Mouse (Mus musculus) erythroblast, embryonic 14.5 days (primary cell): ENCODE measurements at regions not wholly inside any gene's neighbourhood (a gene's known extent, or its start where the extent isn't known, plus 50 kb on each side); places are given as distances from the start of the nearest gene placed in this dataset.

Source experiments
- GATA1 ChIP-seq: IDR thresholded peaks from 2 replicates; pipeline ENCODE4 v1.6.1; 2012; ENCODE audit warnings: low read length, inconsistent platforms, mixed read lengths
- TAL1 ChIP-seq: IDR thresholded peaks from 3 replicates; pipeline ENCODE4 v1.6.1; 2012; ENCODE audit warnings: low read length, inconsistent platforms, mixed read lengths

DNA sequence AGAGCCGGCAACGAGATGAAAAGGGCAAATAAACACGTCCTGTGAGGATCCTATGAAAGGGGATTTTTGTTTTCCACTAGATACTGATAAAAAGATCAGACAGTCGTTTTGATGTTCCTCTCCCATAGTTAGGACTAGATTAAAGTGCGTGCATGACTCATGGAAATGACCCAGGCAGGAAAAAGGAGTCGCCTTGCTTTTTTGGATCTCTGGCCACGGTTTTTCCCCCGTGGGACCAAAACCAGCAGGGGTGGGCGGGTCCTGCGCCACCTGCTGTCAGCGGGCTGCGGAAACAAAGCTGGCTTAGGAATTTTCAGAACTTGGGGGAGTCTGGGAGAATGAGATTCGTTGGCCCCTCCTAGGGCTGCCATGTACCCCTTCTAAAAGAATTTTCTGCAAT is 91.5 kb upstream of the Ankrd55 start:
- TF ChIP-seq TAL1 (no peak), GATA1 (no peak)
